In the genomic region with DNA sequence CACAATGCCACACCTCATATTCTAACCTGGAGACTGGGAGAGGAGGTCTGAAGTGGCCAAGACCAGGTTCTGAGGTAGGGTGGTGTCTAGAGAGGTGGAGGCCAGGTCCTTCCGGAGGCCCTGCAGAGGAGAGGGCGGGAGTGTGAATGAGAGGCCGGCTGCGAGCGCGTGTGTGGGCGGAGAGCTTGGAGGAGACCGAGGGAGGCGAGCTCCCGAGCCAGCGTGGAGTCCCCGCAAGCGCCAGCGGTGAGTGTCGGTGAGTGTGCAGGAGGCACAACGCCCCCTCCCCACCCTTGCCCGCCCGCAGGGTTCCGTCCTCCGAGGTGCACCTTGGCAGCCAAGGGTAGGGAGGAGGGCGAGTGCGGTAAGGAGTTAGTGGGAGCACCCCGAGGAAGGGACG, we compare ENCODE assay signal across 10 mouse cellular contexts. TPM values are rescaled to one million over a fixed set of nuclear protein-coding genes. Genes with fewer than 3 reads are reported as not detected.
DNase-seq lines count a peak whose midpoint lies in the region; ATAC-seq lines count a peak whose summit lies in the region.
"Had no signal": no experiment of that assay in that cellular context is flagged by ENCODE, and none has a peak within 500 bp of the region (broad histone marks: within the 10 kb centered on the region; RNA-seq: fewer than 3 reads in every experiment).

Gene Lbhd2 (plus strand): TSS at position 188 of the 400 bp plus-strand sequence.

- H3K9ac ChIP-seq in heart, embryonic 11.5 days (ENCODE audit: low read depth, low read length): no peak within 1 kb of the TSS
- H3K9ac ChIP-seq in stomach, embryonic 15.5 days: no peak within 1 kb of the TSS

- peak within 1 kb of the TSS; percentile 54 for H3K4me2 ChIP-seq in heart, embryonic 11.5 days
- peak within 1 kb of the TSS; percentile 41 for H3K4me2 ChIP-seq in stomach, embryonic 15.5 days

- no peak for ATAC-seq in heart, embryonic 11.5 days (replicated peaks; ENCODE audit: insufficient number of reproducible peaks, low FRiP score, low TSS enrichment)
- ATAC-seq in stomach, embryonic 15.5 days (ENCODE audit: insufficient read depth, low FRiP score, low read depth): no peak

- H3K4me3 ChIP-seq in heart, embryonic 11.5 days (ENCODE audit: low read depth, low read length): peak within 1 kb of the TSS; percentile 25
- peak within 1 kb of the TSS; percentile 36 for H3K4me3 ChIP-seq in limb, embryonic 10.5 days
- peak within 1 kb of the TSS; percentile 6; the same call in 1 of the 2 replicates for H3K4me3 ChIP-seq in stomach, embryonic 15.5 days (replicated peaks)

- 1% methylated on average over 24 of the region's 24 CpGs for WGBS in heart, embryonic 11.5 days (ENCODE audit: insufficient replicate concordance)
- WGBS in limb, embryonic 10.5 days: 1% methylated on average over 24 of the region's 24 CpGs
- WGBS in stomach, embryonic 15.5 days: 2% methylated on average over 23 of the region's 24 CpGs

- no peaks in the 10 kb centered on the region for H3K36me3 ChIP-seq in heart, embryonic 11.5 days (ENCODE audit: control insufficient read depth, insufficient read depth, low read length)
- H3K36me3 ChIP-seq in limb, embryonic 10.5 days: no peaks in the 10 kb centered on the region
- H3K36me3 ChIP-seq in stomach, embryonic 15.5 days: no peaks in the 10 kb centered on the region

- no peaks in the 10 kb centered on the region for H3K9me3 ChIP-seq in heart, embryonic 11.5 days (replicated peaks; ENCODE audit: control insufficient read depth, low read length)
- no peaks in the 10 kb centered on the region for H3K9me3 ChIP-seq in limb, embryonic 10.5 days (replicated peaks)
- no peaks in the 10 kb centered on the region for H3K9me3 ChIP-seq in stomach, embryonic 15.5 days

- H3K27me3 ChIP-seq in heart, embryonic 11.5 days (ENCODE audit: control insufficient read depth, insufficient read depth, low read length): peaks cover 49% of the 10 kb centered on the region
- H3K27me3 ChIP-seq in limb, embryonic 10.5 days (ENCODE audit: low read depth, poor library complexity, severe bottlenecking): peaks cover 81% of the 10 kb centered on the region
- H3K27me3 ChIP-seq in stomach, embryonic 15.5 days (replicated peaks): peaks cover 27% of the 10 kb centered on the region

- peaks cover 6% of the 10 kb centered on the region for H3K4me1 ChIP-seq in heart, embryonic 11.5 days (ENCODE audit: control insufficient read depth, insufficient read depth, low read length)
- peaks cover 23% of the 10 kb centered on the region for H3K4me1 ChIP-seq in limb, embryonic 10.5 days
- 0 out of 2 replicates have a peak, but pooled peaks cover 10% of the 10 kb centered on the region for H3K4me1 ChIP-seq in stomach, embryonic 15.5 days

- DNase-seq in heart, adult 18-20 months: no peak
- DNase-seq in right cerebral cortex, adult 18-20 months: peak; percentile 39
- no peak for DNase-seq in right cerebral cortex, postnatal 10 days (ENCODE audit: low spot score in 2 of 2)
- no peak for DNase-seq in limb, embryonic 10.5 days (ENCODE audit: low spot score)
- no peak for DNase-seq in spleen, postnatal 36 days (ENCODE audit: low spot score in 2 of 2)
- DNase-seq in layer of hippocampus, postnatal 25 days (ENCODE audit: extremely low spot score in 1 of 2, low spot score in 1 of 2): no peak

- H3K27ac ChIP-seq in heart, embryonic 11.5 days (ENCODE audit: low read depth, low read length): no peak within 1 kb of the TSS
- H3K27ac ChIP-seq in limb, embryonic 10.5 days: peak within 1 kb of the TSS; percentile 51
- H3K27ac ChIP-seq in stomach, embryonic 15.5 days: no peak within 1 kb of the TSS
- H3K27ac ChIP-seq: macrophage had no signal

RNA-seq across cellular contexts. Expression of gene Lbhd2, which starts in this region (rescaled TPM):
- 0.50 TPM in 1 of 2 replicates, not detected in the other for polyA plus RNA-seq in heart, embryonic 11.5 days (2014; fragmentation: Nextera tagmentation; extraction: Ambion mirVana)
- total RNA-seq in heart, adult 18-20 months (2021): not detected
- polyA plus RNA-seq in limb, embryonic 10.5 days (2016; fragmentation: Nextera tagmentation; extraction: Ambion mirVana): not detected in 2 replicates
- polyA plus RNA-seq in stomach, embryonic 15.5 days (2015; fragmentation: Nextera tagmentation; extraction: Ambion mirVana): 1.4 and 1.7 TPM in 2 replicates
- total RNA-seq in layer of hippocampus, postnatal 25 days (2021): under 1 TPM in 1 of 2 experiments, not detected in 1; 0.86 TPM
- total RNA-seq: gastrocnemius, adult 18-20 months had no signal
- polyA plus RNA-seq: macrophage had no signal
